Mouse (Mus musculus): ENCODE data around the gene Dab2ip. TPM values are rescaled to one million over a fixed set of nuclear protein-coding genes. Genes with fewer than 3 reads are reported as not detected.

Dab2ip gene
- total and polyA plus RNA-seq, 3 experiments: 4.9 to 15.6 (median 7.8) TPM

DNA sequence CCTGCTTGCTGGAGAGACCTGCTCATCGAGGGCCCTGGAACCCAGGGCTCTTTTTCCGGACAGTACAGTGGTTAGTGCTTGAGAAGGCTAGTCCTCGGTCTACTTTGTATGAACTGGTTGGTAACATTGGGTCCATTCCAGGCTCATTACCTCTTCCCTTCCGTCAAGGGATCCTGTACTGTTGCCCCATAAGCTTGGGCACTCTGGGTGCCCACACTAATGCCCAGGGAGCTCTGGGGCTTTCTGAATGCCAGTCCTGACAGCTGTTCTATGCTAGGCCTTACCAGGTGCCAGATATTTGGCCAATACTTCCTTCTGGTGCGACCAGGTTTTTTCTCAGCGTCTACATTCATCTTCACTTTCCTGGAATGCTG, 66.9 kb downstream of the Dab2ip start:
- Histone ChIP-seq H3K27ac (ENCODE audit: insufficient read depth, low read depth) (no peak overlapping the region), H3K36me3 (replicated peaks in 1 of 2; ENCODE audit: control insufficient read depth in 1 of 2, insufficient read depth in 1 of 2, low read length in 1 of 2) (peaks cover 0 to 23% of the 10 kb centered on the region in 2 experiments), H3K4me3 (replicated peaks in 1 of 3; ENCODE audit: low read depth in 2 of 3, low read length in 2 of 3, poor library complexity in 1 of 3) (no peak overlapping the region), H3K27me3 (replicated peaks) (no peaks in the 10 kb centered on the region), H3K4me2 (ENCODE audit: insufficient read depth, low read depth, poor library complexity, severe bottlenecking) (no peak overlapping the region), H3K4me1 (ENCODE audit: control insufficient read depth in 1 of 2, insufficient read depth in 2 of 2) (peaks cover 13 to 73% of the 10 kb centered on the region in 2 experiments), H3K9me3 (replicated peaks; ENCODE audit: low read length) (no peaks in the 10 kb centered on the region), H3K79me2 (replicated peaks; ENCODE audit: control insufficient read depth, extremely low read depth, insufficient read depth, poor library complexity, severe bottlenecking) (no peaks in the 10 kb centered on the region), H3K9ac (ENCODE audit: insufficient read depth, low read depth) (no peak overlapping the region)
- dilution Hi-C loops (cut with MboI; ENCODE audit: extremely low pct_ligation_motif_present, extremely low pct_unique_long_range_greater_than_20kb, low sequenced_read_pairs) (no loop called here), in situ Hi-C loops (cut with MboI; ENCODE audit: low pct_ligation_motif_present, low pct_unique_long_range_greater_than_20kb, low sequenced_read_pairs) (no loop called here)
- no peak for DNase-seq (ENCODE audit: extremely low read depth)
- no peak for TF ChIP-seq CHD2 (IDR thresholded peaks at IDR 0.05; ENCODE audit: low read length)
- no peak for TF ChIP-seq NRF1 (IDR thresholded peaks at IDR 0.05; ENCODE audit: low read depth, low read length)
- no peak for TF ChIP-seq ZMIZ1 (IDR thresholded peaks at IDR 0.05; ENCODE audit: low read depth, low read length)
- TF ChIP-seq JUND (conservative IDR thresholded peaks at IDR 0.05; ENCODE audit: low read depth, low read length): no peak
- TF ChIP-seq CHD1 (IDR thresholded peaks at IDR 0.05; ENCODE audit: low read depth, low read length): no peak
- no peak for TF ChIP-seq USF1 (IDR thresholded peaks at IDR 0.05; ENCODE audit: low read depth, low read length)
- TF ChIP-seq MAX (IDR thresholded peaks at IDR 0.05; ENCODE audit: low read length): no peak
- no peak for TF ChIP-seq MAFK (IDR thresholded peaks at IDR 0.05; ENCODE audit: insufficient replicate concordance, low read length)
- no peak for TF ChIP-seq RAD21 (IDR thresholded peaks at IDR 0.05; ENCODE audit: low read depth, low read length)
- TF ChIP-seq ETS1 (conservative IDR thresholded peaks at IDR 0.05; ENCODE audit: low read depth, low read length): no peak
- no peak for TF ChIP-seq ELF1 (IDR thresholded peaks at IDR 0.05; ENCODE audit: low read depth, low read length)
- TF ChIP-seq PAX5 (IDR thresholded peaks at IDR 0.05; ENCODE audit: low read length): no peak
- TF ChIP-seq KAT2A (IDR thresholded peaks at IDR 0.05; ENCODE audit: insufficient replicate concordance, low read length): no peak
- TF ChIP-seq CTCF (conservative IDR thresholded peaks at IDR 0.05 in 1 of 2, IDR thresholded peaks at IDR 0.05 in 1 of 2; ENCODE audit: low read depth in 2 of 2, low read length in 2 of 2): no peak
- TF ChIP-seq GABPA (IDR thresholded peaks at IDR 0.05; ENCODE audit: insufficient replicate concordance, low read depth, low read length): no peak
- TF ChIP-seq SIN3A (IDR thresholded peaks at IDR 0.05; ENCODE audit: low read length): no peak
- TF ChIP-seq MAZ (IDR thresholded peaks at IDR 0.05; ENCODE audit: low read depth, low read length): no peak

DNA sequence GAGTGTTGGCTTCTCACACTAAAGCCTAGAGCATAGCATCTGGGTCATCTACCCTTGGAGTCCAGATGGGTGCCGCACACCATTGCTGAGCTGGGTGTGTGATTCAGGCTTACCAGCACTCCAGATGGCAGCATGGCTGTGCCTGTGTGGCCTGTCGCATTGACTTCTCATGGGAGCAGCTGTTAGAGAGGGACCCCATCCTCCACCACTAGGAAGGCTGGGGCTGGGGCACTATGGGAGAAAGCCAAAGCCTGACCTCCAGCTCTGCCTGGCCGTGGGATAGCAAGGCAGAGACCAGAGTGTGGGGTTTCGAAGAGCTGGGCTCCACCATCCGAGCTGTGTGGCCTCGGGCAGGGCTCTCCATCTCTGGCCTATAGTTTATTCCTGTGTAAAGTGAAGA, 67.5 kb downstream of the Dab2ip start:
- DNase-seq (ENCODE audit: extremely low read depth): no peak
- Histone ChIP-seq H3K4me3 (replicated peaks in 1 of 3; ENCODE audit: low read depth in 2 of 3, low read length in 2 of 3, poor library complexity in 1 of 3) (no peak overlapping the region), H3K36me3 (replicated peaks in 1 of 2; ENCODE audit: control insufficient read depth in 1 of 2, insufficient read depth in 1 of 2, low read length in 1 of 2) (peaks cover 0 to 24% of the 10 kb centered on the region in 2 experiments), H3K27me3 (replicated peaks) (no peaks in the 10 kb centered on the region), H3K9me3 (replicated peaks; ENCODE audit: low read length) (no peaks in the 10 kb centered on the region), H3K4me1 (ENCODE audit: control insufficient read depth in 1 of 2, insufficient read depth in 2 of 2) (peaks cover 9 to 67% of the 10 kb centered on the region in 2 experiments), H3K79me2 (replicated peaks; ENCODE audit: control insufficient read depth, extremely low read depth, insufficient read depth, poor library complexity, severe bottlenecking) (no peaks in the 10 kb centered on the region), H3K27ac (ENCODE audit: insufficient read depth, low read depth) (no peak overlapping the region), H3K9ac (ENCODE audit: insufficient read depth, low read depth) (no peak overlapping the region), H3K4me2 (ENCODE audit: insufficient read depth, low read depth, poor library complexity, severe bottlenecking) (no peak overlapping the region)
- TF ChIP-seq JUND (conservative IDR thresholded peaks at IDR 0.05; ENCODE audit: low read depth, low read length) (no peak), KAT2A (IDR thresholded peaks at IDR 0.05; ENCODE audit: insufficient replicate concordance, low read length) (no peak)
- in situ Hi-C loops (cut with MboI; ENCODE audit: low pct_ligation_motif_present, low pct_unique_long_range_greater_than_20kb, low sequenced_read_pairs): no loop called here
- dilution Hi-C loops (cut with MboI; ENCODE audit: extremely low pct_ligation_motif_present, extremely low pct_unique_long_range_greater_than_20kb, low sequenced_read_pairs): no loop called here
